Mouse (Mus musculus): ENCODE results near the gene Ascc1.

Gene Ascc1

GRCm38 (mm10) chr10:60026759-60027395, 24.3 kb downstream of the Ascc1 start:
- no peak for DNase-seq

DNA sequence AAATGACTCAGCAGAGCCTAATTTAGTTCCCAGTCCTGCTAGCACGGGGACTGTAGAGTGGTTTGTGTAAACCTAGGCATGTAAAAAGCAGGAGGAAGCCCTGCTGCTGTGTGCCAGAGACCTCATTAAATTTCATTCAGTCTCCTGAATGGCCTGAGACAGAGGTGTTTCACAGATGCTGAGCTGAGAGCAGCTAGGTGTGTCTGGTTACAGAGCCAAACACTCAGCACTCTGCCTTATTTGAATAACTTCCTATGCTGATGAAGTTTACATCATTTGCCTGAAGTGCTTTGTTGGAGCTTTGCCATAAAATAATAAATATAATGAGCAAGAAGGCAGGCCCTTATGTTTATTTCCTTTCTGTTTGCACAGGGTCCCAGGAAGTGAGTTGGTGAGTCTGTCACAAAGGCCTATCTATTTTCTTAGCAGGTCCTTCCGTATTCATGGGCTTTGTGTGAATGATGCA, 25.0 kb downstream of the Ascc1 start:
- no peak for DNase-seq

DNA sequence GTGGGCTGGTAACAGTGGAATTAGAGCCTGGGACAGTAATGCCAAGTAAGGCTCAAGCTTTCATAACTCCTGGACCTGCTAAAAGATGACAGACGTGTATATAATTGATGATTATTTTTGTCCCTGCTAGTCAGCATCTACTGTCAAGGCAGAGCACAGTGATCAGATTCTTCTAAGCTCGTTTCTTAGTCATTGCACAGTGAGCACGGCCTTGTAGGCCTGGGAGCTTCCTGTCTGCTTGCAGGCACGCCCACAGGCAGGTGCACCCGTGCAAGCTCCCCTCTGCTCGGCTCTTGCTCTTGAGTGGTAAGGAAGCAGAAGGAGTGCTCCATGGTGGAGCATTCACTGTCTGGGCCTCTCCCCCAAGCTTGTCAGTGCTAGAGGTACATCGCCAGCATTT, 25.6 kb downstream of the Ascc1 start:
- no peak for DNase-seq

DNA sequence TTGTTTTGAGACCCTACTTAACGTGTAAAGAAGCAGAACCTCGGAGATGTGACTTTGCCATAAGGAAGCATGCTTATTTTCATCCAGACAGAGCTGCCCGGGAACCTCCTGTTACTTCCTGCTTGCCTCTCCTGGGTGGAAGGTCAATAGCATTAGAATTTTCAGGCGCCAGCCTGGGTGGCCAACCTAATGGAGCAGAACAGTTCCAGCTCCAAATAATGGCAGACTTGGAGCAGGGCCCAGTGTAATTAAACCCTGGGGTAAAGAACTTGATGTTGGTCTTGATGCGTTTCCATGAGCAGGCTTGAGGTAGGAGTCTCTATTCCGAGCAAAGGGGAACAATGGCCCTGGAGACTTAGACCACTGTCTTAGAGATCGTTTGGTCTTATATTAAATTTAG, 26.4 kb downstream of the Ascc1 start:
- DNase-seq = no peak

DNA sequence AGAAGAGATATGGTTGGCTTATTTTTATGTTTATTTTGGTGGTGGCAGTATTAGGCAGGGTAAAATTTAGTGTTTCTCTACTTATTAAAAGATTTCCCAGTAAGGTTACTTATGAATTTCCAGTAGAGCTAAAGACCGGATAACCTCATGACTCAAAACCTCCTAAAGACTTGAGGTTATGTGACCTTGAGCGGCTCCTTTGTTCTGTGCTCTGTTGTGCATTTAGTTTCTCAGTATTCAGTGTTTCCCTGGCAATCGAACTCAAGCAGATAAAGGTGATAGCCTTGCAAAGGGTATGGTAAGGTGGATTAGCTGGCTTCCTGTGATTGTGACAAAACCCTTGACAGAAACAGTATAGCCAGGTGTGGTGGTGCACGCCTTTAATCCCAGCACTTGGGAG, 26.8 kb downstream of the Ascc1 start:
- no peak for DNase-seq

DNA sequence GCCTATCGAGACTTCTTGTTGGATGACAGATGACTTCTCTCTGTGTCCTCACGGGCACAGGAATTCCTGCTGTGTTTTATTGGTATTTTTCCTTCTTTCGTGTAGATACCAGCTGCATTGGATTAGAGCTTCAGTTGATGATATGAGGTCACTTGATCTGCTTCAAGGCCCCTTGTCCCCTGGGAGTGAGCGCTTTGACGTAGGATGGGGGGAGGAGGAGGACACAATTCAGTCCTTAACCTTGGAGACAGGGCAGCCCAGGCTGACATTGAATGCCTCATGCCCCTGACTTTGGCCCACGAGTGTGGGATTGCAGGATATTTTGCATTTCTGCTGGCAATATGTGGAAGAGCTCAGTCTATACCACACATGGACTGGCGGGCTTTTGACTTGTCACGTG, 29.0 kb downstream of the Ascc1 start:
- DNase-seq = no peak

- DNase-seq = no peak
Observed at GRCm38 (mm10) chr10:60031985-60032384, 29.4 kb downstream of the Ascc1 start.

GRCm38 (mm10) chr10:60032622-60033021, 30.0 kb downstream of the Ascc1 start:
- no peak for DNase-seq

DNA sequence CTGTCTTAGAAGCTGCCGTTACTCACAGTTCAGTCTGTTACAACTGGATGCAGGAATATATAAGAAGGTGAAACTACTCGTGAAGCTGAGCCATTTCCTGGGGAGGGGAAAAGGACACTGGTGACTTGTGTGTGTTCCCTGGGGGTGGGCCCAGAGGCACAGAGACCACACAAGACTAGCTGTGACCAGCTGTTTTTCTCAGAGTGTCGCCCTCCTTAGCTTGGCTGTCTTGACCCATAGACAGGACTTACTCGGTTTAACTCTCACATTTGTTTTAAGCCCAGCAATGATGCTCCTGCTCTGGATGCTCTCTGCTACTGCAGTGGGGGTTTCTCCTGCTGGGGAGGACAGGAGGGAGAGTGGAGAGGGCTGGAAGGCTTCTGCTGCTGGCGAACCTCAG, 30.5 kb downstream of the Ascc1 start:
- DNase-seq = no peak

- no peak for DNase-seq
Observed at GRCm38 (mm10) chr10:60034621-60035020, 32.0 kb downstream of the Ascc1 start.

- no peak for DNase-seq
Observed at GRCm38 (mm10) chr10:60035744-60036143, 33.1 kb downstream of the Ascc1 start.

DNA sequence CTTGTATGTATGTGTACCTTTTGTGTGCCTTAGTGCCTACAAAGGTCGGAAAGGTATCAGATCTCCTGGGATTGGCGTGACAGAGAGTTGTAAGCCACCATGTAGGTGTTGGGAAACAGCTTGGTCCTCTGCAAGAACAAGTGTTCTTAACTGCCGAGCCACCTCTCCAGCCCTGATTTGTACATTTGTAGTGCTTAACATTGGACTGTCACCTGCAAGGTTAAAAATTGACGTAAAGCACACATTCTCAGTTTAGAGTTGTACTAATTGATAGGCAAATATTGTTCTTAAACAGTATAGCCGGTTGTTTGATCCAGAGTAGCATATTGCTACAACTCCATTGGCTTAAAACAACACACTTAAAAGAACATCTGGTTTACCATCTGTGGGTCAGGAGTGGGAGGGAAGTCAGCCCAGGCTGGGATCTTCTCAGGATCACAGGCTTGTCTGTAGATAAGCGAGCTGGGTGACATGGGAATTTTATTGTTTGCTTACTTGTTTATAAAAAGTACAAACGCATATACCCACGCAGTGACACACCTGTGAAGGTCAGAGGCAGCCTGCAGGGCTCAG, 39.8 kb downstream of the Ascc1 start:
- DNase-seq = no peak

- DNase-seq = no peak
Observed at GRCm38 (mm10) chr10:60046696-60047095, 44.1 kb downstream of the Ascc1 start.

- no peak for DNase-seq
Observed at GRCm38 (mm10) chr10:60050581-60050980, 48.0 kb downstream of the Ascc1 start.

- DNase-seq = no peak
Observed at GRCm38 (mm10) chr10:60053073-60053472, 50.5 kb downstream of the Ascc1 start.

DNA sequence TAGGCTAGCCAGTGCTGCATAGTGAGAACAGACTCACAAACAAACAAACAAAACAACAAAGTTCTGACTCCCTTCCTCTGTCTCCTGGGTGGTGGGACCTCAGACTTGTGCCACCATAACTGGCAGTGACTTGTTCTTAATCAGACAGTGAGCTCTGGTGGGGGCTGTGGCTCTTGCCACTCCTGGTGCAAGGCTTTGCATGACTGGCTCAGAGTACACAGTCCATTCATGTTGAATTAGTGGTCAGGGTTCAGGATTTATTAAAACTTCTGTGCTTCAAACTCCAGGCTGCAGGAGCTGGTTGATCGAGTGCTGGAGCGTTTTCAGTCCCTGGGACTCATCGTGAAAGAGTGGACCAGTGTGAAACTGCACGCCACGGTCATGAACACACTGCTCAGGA, 59.6 kb downstream of the Ascc1 start:
- DNase-seq = no peak

- DNase-seq = no peak
Observed at GRCm38 (mm10) chr10:60062931-60063330, 60.3 kb downstream of the Ascc1 start.

DNA sequence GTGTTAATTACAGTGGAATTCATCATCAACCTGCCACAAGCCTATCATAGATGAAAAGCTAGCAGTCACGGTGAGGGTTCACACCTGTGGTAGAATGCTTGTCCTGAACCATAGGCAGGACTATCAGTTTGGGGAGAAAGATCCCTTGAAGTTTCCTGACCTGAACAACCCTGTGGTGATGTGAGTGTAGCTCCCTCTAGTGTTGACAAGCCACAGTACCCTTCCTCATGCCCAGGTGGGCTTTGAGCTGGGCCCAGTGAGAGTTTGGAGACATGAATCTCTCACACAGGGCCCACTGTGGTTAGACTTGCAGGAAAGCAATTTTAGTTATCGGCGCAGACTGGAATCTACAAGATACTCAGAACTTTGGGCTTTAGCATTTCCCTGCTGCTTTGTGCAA, 63.9 kb downstream of the Ascc1 start:
- DNase-seq = peak; percentile 16

DNA sequence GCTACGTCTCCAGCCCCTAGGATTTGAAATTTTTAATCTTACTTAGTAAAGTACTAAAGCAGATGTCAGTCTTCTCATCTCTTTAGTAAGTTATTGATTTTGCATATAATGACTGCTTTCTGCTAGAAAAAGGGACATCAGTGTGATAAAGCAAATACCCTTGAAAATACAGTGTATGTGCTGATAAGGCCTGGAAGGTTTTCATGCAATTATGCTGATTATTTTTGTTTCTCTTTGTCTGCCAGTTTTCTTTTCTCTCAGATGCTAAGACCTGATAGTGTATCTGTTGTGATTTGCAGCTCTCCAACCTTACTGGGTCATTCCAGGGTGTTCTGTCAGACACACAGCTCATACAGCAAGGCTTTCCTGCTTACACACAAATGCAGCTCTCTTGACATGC, 72.6 kb downstream of the Ascc1 start:
- no peak for DNase-seq

GRCm38 (mm10) chr10:60077226-60077625, 74.6 kb downstream of the Ascc1 start:
- DNase-seq = no peak

- DNase-seq = no peak
Observed at GRCm38 (mm10) chr10:60077736-60078560, 75.3 kb downstream of the Ascc1 start.

GRCm38 (mm10) chr10:60078561-60078917, 75.9 kb downstream of the Ascc1 start:
- no peak for DNase-seq

GRCm38 (mm10) chr10:60080171-60080570, 77.6 kb downstream of the Ascc1 start:
- DNase-seq = no peak

DNA sequence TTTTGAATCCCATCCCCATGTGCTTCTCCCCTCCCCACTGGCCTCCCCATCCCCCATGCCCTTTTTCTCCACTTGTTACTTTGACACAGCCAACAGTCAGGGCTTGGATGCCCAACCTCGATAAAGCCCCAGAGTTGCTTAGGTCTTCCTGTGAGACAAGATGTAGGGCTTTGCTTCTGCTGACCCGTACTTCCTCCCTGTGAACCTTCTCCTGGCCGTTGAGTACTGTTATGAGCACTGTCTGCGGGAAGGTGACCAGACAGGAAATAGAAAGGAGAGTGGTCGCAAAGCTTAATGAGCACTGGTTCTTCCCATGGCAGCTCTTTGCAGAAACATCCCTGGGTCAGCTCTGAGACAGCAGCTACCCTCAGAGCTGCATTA, 78.0 kb downstream of the Ascc1 start:
- DNase-seq = no peak
